Mouse (Mus musculus) intestine, embryonic 15.5 days (tissue): ENCODE measurements around the gene Atxn1. TPM values are rescaled to one million over a fixed set of nuclear protein-coding genes. Genes with fewer than 3 reads are reported as not detected.
A peak's percentile ranks its signal among the peaks of the same experiment; 100 is the strongest.

Experiments used
- ATAC-seq: fragments of 200-750 bp; cut with Nextera tagmentation; 2 replicates; pipeline ENCODE4 v1.8.0; 2017; ENCODE audit warnings: moderate TSS enrichment, moderate library complexity
- H3K27ac ChIP-seq: fragments of 300-500 bp; sonication (generic); 2 replicates; pipeline ENCODE4 v1.5.1; 2015; ENCODE audit warnings: mild to moderate bottlenecking, inconsistent platforms
- H3K27me3 ChIP-seq: fragments of 300-500 bp; sonication (generic); replicated peaks from 2 replicates; pipeline ENCODE4 v1.6.1; 2015; ENCODE audit warnings: inconsistent platforms
- H3K36me3 ChIP-seq: fragments of 300-500 bp; sonication (generic); 2 replicates; pipeline ENCODE4 v1.6.1; 2015; ENCODE audit warnings: inconsistent platforms
- H3K4me1 ChIP-seq: fragments of 300-500 bp; sonication (generic); replicated peaks from 2 replicates; pipeline ENCODE4 v1.6.1; 2015; ENCODE audit warnings: inconsistent platforms
- H3K4me2 ChIP-seq: fragments of 300-500 bp; sonication (generic); replicated peaks from 2 replicates; pipeline ENCODE4 v1.6.1; 2015; ENCODE audit warnings: mild to moderate bottlenecking, inconsistent platforms
- H3K4me3 ChIP-seq: fragments of 300-500 bp; sonication (generic); replicated peaks from 2 replicates; pipeline ENCODE4 v1.5.1; 2015; ENCODE audit warnings: inconsistent platforms
- H3K9ac ChIP-seq: fragments of 300-500 bp; sonication (generic); 2 replicates; pipeline ENCODE4 v1.6.1; 2015; ENCODE audit warnings: inconsistent platforms
- H3K9me3 ChIP-seq: fragments of 300-500 bp; sonication (generic); 2 replicates; pipeline ENCODE4 v1.6.1; 2016; ENCODE audit warnings: inconsistent platforms
- WGBS: fragments of 180-500 bp; shearing (Covaris S2); methylation state at CpG from one replicate; pipeline ENCODE4 v1.1.7; 2015; 5-methylcytosine and 5-hydroxymethylcytosine counted together
- polyA plus RNA-seq: library from polyadenylated mRNA; unstranded; fragments of >200 nt; fragmentation: Nextera tagmentation; extraction: Ambion mirVana; gene quantifications from 2 replicates; pipeline ENCODE4 v1.2.1, GENCODE M21; 2015

Atxn1 gene
- polyA plus RNA-seq, 1 experiment from 2014 or later: 5.7 TPM

DNA sequence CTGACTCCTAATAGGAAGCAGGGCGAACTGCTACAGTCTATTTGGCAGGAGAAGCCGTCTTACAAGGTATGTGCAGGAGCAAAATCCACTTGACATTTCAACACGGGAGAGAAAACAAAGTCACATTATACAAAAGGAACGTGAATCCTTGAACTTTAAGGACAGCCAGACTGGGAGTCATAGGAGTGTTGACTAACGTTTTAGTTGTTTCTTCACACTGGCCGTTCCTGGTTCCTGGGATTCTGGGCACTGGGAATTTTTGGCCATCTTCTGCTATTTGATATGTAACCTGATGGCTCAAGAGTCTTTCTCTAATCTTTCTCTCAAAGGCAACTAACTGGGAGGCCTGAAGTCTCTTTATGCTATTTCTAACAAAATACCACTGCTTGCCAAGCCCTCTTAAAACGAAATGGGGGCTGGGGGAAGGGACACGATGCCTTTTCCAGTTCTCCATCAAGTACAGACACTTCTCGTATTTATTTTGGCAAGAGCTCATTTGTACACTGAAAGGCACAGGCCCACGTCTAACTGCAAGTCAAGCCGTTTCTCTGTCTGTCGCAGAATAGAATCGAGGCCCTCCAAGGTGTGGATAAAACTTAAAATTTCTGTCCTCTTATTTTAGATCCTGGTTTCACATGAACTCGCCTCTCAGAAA lies 4.4 kb downstream of the Atxn1 start:
- no peak overlapping the region for H3K9ac ChIP-seq
- H3K4me3 ChIP-seq: no peak overlapping the region
- ATAC-seq: no peak
- H3K36me3 ChIP-seq: no peaks in the 10 kb centered on the region
- H3K27me3 ChIP-seq: no peaks in the 10 kb centered on the region
- 61% methylated on average over 14 of the region's 14 CpGs for WGBS
- H3K4me2 ChIP-seq: no peak overlapping the region
- no peaks in the 10 kb centered on the region for H3K9me3 ChIP-seq
- peaks cover 21% of the 10 kb centered on the region for H3K4me1 ChIP-seq
- H3K27ac ChIP-seq: no peak overlapping the region

DNA sequence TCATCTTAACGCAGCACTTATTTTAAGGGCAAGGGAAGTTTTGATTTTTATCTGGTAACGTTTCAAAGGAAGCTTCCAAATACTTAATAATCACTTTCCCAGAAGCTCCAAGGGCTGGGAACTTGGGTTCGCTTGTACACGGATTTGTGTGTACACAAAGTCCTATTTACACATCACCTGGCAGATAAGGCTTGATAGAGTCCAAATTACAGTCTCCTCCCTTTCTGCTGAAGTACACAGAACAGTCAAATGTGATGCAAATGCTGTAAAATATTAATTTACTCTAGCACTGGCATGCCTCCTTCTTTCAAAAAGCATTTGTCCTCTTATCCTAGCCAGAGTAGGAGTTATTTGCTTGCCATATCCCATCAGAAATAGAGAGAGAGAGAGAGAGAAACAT lies 6.5 kb downstream of the Atxn1 start:
- WGBS: 46% methylated on average over 4 of the region's 4 CpGs
- Histone ChIP-seq H3K4me3 (no peak overlapping the region), H3K27ac (no peak overlapping the region), H3K4me1 (peaks cover 21% of the 10 kb centered on the region), H3K9ac (no peak overlapping the region), H3K9me3 (no peaks in the 10 kb centered on the region), H3K4me2 (no peak overlapping the region), H3K36me3 (no peaks in the 10 kb centered on the region), H3K27me3 (no peaks in the 10 kb centered on the region)
- ATAC-seq: no peak

DNA sequence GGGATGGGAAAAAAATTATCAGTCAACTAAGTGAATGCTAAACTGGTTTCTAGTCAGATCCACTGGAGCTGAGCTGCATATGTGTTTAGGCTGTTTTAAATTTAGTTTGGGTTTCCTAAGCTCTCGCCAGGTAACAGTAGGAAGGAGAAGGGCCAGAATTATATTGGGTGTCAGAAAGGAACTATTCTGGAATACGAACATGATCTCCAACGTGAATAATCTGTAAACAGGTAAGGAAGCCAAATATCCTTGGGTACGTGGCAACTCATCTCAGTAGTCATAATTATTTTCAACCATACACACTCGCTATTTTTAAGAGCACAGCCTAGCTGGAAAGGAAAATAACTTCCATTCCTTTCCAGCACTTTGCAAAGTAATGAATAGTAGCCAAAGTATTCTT lies 7.2 kb downstream of the Atxn1 start:
- H3K4me2 ChIP-seq: no peak overlapping the region
- 94% methylated on average over 5 of the region's 5 CpGs for WGBS

DNA sequence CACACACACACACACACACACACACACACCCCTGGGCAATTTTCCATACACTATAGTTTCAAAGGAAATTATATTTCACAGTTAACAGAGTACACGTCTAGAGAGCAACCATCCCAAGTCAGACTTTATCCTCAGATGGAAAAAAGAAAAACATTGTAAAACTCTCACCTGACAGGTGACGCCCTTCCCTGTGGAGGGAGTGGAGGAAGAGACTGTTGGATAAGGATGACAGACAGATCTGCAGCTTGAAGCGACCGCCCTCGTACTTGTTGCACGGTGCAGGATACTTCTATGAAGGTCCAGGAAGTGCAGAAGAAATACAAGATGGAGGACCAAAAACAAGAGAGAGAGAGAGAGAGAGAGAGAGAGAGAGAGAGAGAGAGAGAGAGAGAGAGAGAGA lies 8.5 kb downstream of the Atxn1 start:
- Histone ChIP-seq H3K36me3 (no peaks in the 10 kb centered on the region), H3K4me3 (no peak overlapping the region), H3K27ac (no peak overlapping the region), H3K9me3 (no peaks in the 10 kb centered on the region), H3K4me1 (peaks cover 11% of the 10 kb centered on the region; the same call in 1 of the 2 replicates), H3K27me3 (no peaks in the 10 kb centered on the region), H3K9ac (no peak overlapping the region), H3K4me2 (no peak overlapping the region)
- peak; percentile 75 for ATAC-seq
- 65% methylated on average over 6 of the region's 6 CpGs for WGBS

More for the DNA sequence above, 7.2 kb downstream of the Atxn1 start:
- Histone ChIP-seq H3K36me3 (no peaks in the 10 kb centered on the region), H3K4me3 (no peak overlapping the region), H3K27ac (no peak overlapping the region), H3K9me3 (no peaks in the 10 kb centered on the region), H3K27me3 (no peaks in the 10 kb centered on the region), H3K9ac (no peak overlapping the region), H3K4me1 (peaks cover 20% of the 10 kb centered on the region)
- ATAC-seq: no peak

DNA sequence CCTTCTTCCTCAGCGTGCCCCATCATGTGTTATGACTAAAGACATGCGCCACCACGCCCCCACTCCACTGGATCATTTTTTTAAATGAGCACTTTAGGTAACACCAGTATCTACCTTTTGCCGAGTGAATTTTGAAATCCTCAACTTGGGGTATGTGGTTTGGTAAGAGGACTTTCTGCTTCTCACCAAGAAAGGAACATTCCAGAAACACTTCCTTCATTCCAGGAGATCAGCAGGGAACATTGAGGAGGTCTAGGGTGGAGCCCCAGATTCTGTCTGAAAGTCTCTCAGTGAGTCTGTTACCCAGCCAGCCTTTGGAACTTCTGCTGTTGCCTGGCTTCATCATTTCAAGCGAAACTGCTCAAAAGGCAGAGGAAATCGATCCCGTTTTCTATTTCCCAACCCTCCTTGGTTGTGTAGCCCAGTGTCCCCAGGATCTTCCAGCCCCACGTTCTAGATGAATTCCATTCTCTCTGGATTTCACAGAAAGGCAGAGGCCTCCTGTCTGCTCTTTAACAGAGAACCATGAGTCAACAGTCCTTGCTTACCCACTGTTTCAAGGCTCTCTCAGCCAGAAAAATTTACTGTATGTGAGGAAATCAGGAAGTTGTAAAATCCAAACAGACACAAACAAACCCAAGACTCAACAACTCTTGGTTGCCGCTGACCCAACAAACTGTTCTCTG lies 9.3 kb downstream of the Atxn1 start:
- Histone ChIP-seq H3K27ac (peak overlapping the region; percentile 24; the same call in 1 of the 2 replicates), H3K4me3 (no peak overlapping the region), H3K9me3 (no peaks in the 10 kb centered on the region), H3K27me3 (no peaks in the 10 kb centered on the region), H3K4me2 (no peak overlapping the region), H3K9ac (no peak overlapping the region), H3K36me3 (no peaks in the 10 kb centered on the region), H3K4me1 (peaks cover 17% of the 10 kb centered on the region)
- WGBS: 81% methylated on average over 9 of the region's 9 CpGs
- ATAC-seq: 0 out of 2 replicates have a peak, but pooled peaks have one; percentile 20

DNA sequence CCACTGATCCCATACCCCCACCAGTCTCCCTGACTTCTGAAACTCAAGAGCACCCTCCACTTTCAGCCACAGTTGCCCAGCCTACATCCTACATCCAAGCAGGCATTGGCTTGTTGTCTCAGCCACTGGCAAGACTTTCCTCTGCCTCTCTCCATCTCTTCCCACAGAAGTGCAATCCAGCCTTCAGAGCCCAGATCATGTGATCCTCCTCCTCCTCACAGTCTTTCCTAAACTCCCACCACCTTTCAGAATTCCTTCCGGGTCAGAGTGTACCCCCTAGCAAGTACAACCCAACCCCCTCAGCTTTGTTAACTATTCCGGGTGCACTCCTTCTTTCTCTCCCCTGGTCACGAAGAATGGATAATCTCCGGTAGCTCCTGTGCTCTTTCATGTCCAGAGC lies 11.7 kb downstream of the Atxn1 start:
- H3K36me3 ChIP-seq: no peaks in the 10 kb centered on the region
- no peak for ATAC-seq
- H3K27me3 ChIP-seq: no peaks in the 10 kb centered on the region
- H3K27ac ChIP-seq: no peak overlapping the region
- H3K4me2 ChIP-seq: no peak overlapping the region
- H3K4me1 ChIP-seq: peaks cover 14% of the 10 kb centered on the region
- H3K9ac ChIP-seq: no peak overlapping the region
- H3K9me3 ChIP-seq: no peaks in the 10 kb centered on the region
- no peak overlapping the region for H3K4me3 ChIP-seq
- WGBS: 87% methylated on average over 4 of the region's 4 CpGs

DNA sequence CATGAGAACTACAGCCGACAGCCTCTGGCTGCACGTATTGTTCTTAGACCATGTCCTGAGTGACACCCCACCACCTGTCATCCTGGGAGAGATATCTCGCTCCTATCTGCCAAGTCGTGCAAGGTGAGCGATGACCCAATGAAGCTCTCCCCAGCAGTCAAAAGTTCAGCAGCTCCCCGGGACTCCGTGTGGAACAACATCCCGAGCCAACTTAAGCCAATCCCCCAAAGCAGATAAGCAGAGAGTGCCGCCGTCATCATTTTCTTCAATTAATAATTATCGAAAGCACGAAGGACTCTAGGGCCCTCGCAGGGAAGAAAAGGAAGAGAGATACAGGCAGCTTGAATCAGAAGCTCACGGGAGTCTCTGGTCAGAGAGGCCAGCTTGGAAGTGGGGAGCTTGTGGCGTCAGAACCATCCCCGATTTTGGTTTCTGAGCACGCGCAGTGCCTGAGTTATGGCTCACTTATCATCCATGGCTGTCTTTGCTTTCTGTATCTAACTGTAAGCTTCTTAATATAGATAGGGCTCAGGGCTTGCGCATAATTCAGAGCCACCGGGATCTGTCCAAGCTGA lies 13.7 kb downstream of the Atxn1 start:
- peak overlapping the region; percentile 20 for H3K4me2 ChIP-seq
- H3K36me3 ChIP-seq: no peaks in the 10 kb centered on the region
- peaks cover 14% of the 10 kb centered on the region for H3K4me1 ChIP-seq
- no peaks in the 10 kb centered on the region for H3K9me3 ChIP-seq
- WGBS: 60% methylated on average over 20 of the region's 20 CpGs
- no peak overlapping the region for H3K4me3 ChIP-seq
- H3K27me3 ChIP-seq: no peaks in the 10 kb centered on the region
- no peak overlapping the region for H3K9ac ChIP-seq
- H3K27ac ChIP-seq: 0 out of 2 replicates have a peak overlapping the region, but pooled peaks have one; percentile 0
- ATAC-seq: peak; percentile 83

DNA sequence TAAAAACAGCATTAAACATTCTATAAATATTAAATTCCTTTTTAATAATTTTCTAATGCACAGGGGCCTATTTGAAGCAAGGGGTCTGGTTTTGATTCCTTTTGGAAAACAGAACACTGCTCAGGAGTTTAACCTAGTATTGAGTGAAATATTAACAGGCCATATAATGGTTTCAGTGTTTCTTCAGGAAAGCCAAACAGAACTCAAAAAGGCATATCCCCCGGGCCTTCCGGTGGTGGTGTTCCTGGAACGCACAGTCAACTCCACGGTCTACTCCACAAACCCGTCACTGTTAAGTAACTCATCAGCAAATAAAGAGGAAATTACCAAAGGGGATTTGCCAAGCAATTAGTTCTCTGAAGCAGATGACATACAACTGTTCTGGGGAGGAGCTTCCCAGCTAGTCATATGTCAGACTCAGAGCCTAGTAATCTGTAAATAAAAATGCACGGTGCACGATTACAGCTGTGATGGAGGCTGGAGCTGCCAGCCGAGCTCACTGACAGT lies 14.4 kb downstream of the Atxn1 start:
- Histone ChIP-seq H3K27me3 (no peaks in the 10 kb centered on the region), H3K4me2 (peak overlapping the region; percentile 20; the same call in 1 of the 2 replicates), H3K36me3 (no peaks in the 10 kb centered on the region), H3K9me3 (no peaks in the 10 kb centered on the region), H3K9ac (no peak overlapping the region), H3K4me3 (no peak overlapping the region), H3K4me1 (peaks cover 10% of the 10 kb centered on the region), H3K27ac (0 out of 2 replicates have a peak overlapping the region, but pooled peaks have one; percentile 0)
- 23% methylated on average over 8 of the region's 8 CpGs for WGBS
- ATAC-seq: peak; percentile 76

DNA sequence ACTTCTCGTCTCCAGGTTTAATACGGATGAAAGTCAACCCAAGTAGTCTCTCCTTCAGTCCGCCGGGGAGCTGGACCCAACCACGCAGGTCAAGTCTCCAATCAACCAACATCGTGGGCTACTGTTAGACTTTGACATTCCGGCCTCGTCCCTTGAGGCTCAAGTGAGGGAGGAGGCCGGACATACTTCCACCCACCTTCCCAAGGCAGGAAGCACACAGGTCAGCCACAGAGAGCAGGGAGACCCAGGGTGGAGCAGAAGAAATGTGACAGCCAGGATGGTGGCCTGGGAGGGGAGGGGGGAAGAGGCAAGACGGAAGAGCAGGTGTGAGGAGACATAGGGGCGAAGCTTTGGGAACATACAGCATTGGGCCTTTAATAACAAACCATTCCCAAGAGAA lies 18.7 kb downstream of the Atxn1 start:
- no peak for ATAC-seq
- Histone ChIP-seq H3K4me1 (peaks cover 6% of the 10 kb centered on the region), H3K9me3 (no peaks in the 10 kb centered on the region), H3K36me3 (no peaks in the 10 kb centered on the region), H3K4me2 (no peak overlapping the region), H3K9ac (no peak overlapping the region), H3K4me3 (no peak overlapping the region), H3K27ac (no peak overlapping the region), H3K27me3 (no peaks in the 10 kb centered on the region)
- WGBS: 92% methylated on average over 11 of the region's 11 CpGs

DNA sequence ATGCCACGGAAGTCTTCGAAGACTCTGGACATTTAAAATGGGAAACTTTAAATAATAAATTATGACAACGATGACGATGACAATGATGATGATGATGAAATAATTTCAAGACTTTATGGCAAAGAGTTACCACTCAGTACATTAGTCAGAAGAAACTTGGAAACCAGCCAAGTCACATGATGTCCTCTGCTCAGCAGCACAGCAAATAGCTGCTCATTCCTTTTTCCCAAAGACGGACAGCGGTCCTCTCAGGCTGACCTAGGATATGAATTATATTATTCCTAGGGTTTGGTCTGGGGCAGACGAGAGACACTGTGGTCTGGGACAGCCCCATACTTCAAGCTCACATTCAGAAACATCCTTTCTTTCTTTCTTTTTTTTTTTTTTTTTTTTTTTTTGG lies 22.5 kb downstream of the Atxn1 start:
- 80% methylated on average over 7 of the region's 7 CpGs for WGBS
- H3K4me1 ChIP-seq: no peaks in the 10 kb centered on the region
- no peak for ATAC-seq

DNA sequence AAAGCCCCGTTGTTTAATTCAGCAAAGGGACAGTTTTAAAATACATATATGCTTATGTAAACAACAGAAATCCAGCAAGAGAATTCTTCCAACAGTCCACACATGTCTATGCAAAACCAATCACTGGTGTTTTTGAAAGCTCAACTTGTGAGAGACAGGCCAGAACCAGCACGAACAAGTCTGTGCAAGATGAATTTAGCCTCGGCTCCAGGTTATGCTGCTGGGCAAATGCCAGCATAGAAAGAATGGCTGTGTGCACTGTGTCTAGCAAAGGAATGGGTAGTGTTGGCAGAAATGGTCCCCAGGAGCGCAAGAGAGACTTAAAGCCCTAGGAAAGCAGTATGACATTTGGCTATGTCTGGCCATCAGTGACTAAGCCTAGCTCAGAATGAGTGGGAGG lies 24.1 kb downstream of the Atxn1 start:
- Histone ChIP-seq H3K9ac (no peak overlapping the region), H3K4me3 (no peak overlapping the region), H3K4me2 (no peak overlapping the region), H3K36me3 (no peaks in the 10 kb centered on the region), H3K27me3 (no peaks in the 10 kb centered on the region), H3K4me1 (no peaks in the 10 kb centered on the region), H3K9me3 (no peaks in the 10 kb centered on the region), H3K27ac (no peak overlapping the region)
- 65% methylated on average over 4 of the region's 4 CpGs for WGBS
- no peak for ATAC-seq

More for the DNA sequence above, 22.5 kb downstream of the Atxn1 start:
- H3K9ac ChIP-seq: no peak overlapping the region
- no peaks in the 10 kb centered on the region for H3K27me3 ChIP-seq
- H3K36me3 ChIP-seq: no peaks in the 10 kb centered on the region
- no peak overlapping the region for H3K27ac ChIP-seq
- H3K9me3 ChIP-seq: no peaks in the 10 kb centered on the region
- H3K4me2 ChIP-seq: no peak overlapping the region
- H3K4me3 ChIP-seq: no peak overlapping the region

DNA sequence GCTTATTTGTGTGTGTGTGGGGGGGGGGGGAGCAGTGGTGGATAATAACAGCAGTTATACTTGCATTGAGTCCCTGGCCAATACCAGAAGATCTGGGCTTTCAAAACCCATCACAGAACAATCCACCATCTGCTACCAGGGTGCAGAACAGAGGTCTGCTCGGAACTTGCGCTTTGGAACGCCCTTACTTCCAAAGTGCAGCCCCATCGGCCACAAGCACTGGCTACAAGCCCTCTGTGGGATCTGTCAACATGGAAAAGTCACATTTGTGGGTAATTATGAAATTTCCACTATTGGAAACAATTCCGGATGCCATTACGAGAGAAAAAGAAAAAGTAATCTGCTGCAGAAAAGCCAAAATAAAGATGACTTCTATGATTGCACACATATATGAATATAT lies 25.2 kb downstream of the Atxn1 start:
- no peaks in the 10 kb centered on the region for H3K27me3 ChIP-seq
- no peak for ATAC-seq

More for the DNA sequence above, 25.2 kb downstream of the Atxn1 start:
- no peaks in the 10 kb centered on the region for H3K4me1 ChIP-seq
- H3K36me3 ChIP-seq: no peaks in the 10 kb centered on the region
- H3K27ac ChIP-seq: no peak overlapping the region
- no peak overlapping the region for H3K4me2 ChIP-seq
- H3K9ac ChIP-seq: no peak overlapping the region
- H3K9me3 ChIP-seq: no peaks in the 10 kb centered on the region
- 88% methylated on average over 6 of the region's 6 CpGs for WGBS
- H3K4me3 ChIP-seq: no peak overlapping the region
